Mouse (Mus musculus): Measurements from ENCODE around the gene L3mbtl3.

GRCm38 (mm10) chr10:26358231-26358630 is 17.5 kb downstream of the L3mbtl3 start:
- TF ChIP-seq CTCF (IDR thresholded peaks at IDR 0.05; ENCODE audit: low read depth, low read length) (no peak), POLR2A (IDR thresholded peaks at IDR 0.05; ENCODE audit: borderline replicate concordance, low read depth, low read length) (no peak)
